Mouse (Mus musculus) gastrocnemius, postnatal 36 days (tissue): ENCODE measurements around the gene Arl14ep. TPM values are rescaled to one million over a fixed set of nuclear protein-coding genes. Genes with fewer than 3 reads are reported as not detected.
"Not testable (repeated sequence)": the region's sequence is repeated elsewhere in the genome, so short reads cannot be mapped to it uniquely, and the experiment has no call there.

Experiments
- DNase-seq, 2 experiments: peaks; one replicate each; pipeline ENCODE4 v3.0.0; 2022
- intact Hi-C: fragments of 180-260 bp; cut with DNase I; formaldehyde crosslinking; loops from one replicate; pipeline ENCODE4 v1.15.1; 2025
- long read RNA-seq, 2 experiments: library from polyadenylated mRNA; stranded (forward); transcript quantifications; one replicate each; pipeline ENCODE4 v2.0.0; 2021
- total RNA-seq, 2 experiments: library from RNA; stranded (reverse); gene quantifications; 2 replicates each; pipeline ENCODE4 v1.2.3; 2021

Gene Arl14ep
- total RNA-seq, result 1 to 10 TPM; 5.5 to 6.7 TPM
- long read RNA-seq, experiment 1, partial matches to known transcripts, result 4 of 7 reads
- long read RNA-seq, experiment 1, other reads (novel, unspliced or antisense), result 2 of 7 reads
- long read RNA-seq, experiment 2, partial matches to known transcripts, result 4 of 6 reads
- long read RNA-seq, experiment 2, other reads (novel, unspliced or antisense), result 1 of 6 reads

DNA sequence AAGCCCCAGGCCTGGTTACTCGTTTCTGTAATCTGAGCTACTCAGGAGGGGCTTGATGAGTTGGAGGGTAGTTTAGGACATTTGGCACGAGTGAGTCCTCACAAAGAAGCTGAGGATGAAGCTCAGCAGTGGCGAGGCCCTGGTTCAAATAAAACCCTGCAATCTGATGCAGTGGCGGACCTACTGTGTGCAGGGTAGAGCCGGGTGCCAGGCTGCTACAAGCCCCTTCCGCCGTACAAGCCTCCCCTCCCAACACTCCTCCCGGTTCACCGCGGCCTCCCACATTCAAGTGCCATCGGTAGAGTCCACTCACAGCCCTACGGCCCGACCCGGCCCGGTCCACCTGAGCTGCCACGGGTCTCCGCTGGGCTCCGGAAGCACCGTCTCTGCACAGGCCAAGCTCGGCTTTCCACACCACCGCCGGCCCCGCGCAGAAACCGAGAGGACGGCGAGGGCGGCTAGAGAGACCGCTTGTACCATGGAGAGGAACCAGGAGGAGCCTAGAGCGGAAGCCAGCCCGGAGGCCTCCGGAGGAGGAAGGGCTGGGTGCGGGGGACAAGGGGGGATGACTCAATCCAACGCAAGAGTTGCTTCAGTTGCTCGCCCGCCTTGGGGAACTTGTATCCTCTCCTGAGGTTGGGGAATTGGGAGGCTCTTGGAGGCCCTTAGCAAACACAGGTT is at the start of gene Arl14ep:
Gene Arl14ep, minus strand, starts transcription at position 466 of the 681 bp plus-strand sequence.
- peak; percentile 75 for DNase-seq
- intact Hi-C loops, result no loop called here

DNA sequence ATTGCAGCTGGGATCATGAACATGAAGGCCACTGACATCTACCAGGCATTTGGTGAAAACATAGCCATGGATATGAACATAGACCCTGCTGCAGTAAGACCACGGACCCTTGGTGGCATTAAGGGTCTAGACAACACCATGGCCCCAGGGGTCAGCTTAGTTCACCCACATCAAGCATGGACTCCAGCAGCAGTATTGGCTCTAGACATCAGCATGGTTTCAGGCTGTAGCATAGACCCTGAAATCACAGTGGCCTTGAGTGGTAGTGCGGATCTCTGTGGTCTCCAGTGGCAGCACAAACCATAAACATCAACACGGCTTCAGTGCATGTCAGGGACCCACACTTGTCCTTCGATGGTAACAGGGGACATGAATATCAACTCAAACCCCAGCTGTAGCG is 48.5 kb upstream of the Arl14ep start:
- intact Hi-C loops, result no loop called here
- no peak for DNase-seq

DNA sequence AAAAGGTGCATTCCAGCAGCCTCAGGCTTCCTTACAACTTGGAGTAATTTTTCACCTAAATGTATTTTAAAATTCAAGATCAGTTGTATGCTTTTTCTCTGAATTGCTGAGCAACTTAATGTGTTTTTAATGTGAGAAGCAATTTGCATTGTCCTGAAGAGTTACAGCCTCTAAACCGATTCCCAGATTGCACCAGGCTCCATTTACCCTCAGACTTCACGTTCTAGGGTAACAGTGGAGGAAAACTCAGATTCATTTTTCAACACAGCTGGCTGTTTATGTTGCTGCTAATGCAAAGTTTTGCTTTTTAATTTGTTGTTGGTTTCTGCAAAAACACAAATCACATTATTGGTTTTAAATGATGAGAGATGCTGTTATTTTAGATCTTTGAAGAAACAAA is 45.1 kb upstream of the Arl14ep start:
- intact Hi-C loops, result no loop called here
- DNase-seq, result no peak

DNA sequence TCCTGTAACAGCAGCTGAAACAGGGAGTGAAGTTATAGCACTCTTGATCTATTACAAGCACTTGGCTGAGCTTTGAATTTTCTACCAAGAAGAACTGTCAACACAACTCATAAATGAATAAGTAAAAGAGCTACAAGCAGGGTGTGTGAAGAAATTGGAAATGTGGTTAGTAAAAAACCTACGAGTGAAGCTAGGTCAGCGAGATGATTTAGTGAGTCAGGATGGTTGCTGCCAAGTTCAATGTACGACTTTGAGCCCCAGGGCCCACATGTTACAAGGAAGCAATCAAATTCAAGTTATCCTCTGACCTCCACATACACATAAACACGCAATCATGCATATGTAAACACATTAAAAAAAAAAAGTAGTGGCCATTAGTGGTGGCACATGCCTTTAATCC is 38.9 kb upstream of the Arl14ep start:
- DNase-seq, result no peak
- intact Hi-C loops, result no loop called here

DNA sequence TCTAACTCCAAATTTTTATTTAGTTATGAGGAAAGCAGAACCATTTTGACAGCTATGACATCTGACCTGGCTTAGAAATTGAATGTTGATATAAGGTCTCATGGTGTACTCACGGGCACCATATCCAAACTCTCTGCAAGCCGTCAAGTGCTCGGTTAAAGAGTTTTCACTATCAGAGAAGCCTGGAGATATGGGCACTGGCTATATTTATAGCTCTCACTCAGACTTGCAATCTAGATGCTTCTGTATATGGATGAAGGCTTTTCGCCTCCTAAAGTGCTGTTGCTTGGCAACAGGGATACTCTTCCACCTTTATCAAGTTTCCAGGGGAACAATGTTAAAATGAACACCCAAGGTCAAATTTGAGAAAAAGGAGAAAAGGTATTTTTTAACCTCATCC is 38.1 kb upstream of the Arl14ep start:
- intact Hi-C loops, result no loop called here
- DNase-seq, result no peak

DNA sequence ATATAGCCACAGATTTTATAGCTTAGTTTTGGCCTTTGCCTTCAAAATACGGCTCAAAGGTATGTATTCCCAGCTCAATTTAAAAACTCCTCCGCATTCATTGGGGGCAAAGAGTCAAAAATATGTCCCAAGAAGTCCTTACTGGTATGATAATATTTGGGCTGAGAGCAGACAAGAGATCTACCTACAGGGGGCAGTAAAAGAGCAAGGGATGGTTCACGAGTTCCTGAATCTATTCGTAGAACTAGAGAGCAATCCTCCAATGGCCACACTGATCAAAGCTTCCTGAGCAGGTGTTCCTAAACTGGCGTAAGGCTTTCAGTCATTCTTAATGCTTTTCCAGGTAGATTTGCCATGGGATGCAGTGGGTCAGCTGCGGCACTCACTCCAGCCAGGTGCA is 35.9 kb upstream of the Arl14ep start:
- no peak for DNase-seq
- intact Hi-C loops, result no loop called here

DNA sequence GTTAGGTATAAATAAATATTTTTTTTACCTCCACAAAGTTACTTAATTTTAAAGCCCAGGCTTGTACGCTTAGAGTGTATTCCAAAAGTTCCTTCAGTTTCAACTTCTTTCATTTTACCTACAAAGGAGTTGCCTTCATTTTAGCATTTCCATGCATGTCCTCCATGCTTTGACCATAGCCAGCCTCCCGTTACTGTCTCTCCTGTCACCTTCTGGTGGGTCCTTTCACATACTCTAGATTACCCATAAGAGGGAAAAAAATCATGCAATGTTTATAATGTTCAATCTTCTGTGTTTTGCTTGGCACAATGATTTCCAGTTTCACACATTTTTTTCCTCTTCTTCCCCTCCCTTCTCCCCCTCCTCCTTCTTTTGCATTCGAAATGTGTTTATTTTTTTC is 32.2 kb upstream of the Arl14ep start:
- no peak for DNase-seq
- intact Hi-C loops, result no loop called here

DNA sequence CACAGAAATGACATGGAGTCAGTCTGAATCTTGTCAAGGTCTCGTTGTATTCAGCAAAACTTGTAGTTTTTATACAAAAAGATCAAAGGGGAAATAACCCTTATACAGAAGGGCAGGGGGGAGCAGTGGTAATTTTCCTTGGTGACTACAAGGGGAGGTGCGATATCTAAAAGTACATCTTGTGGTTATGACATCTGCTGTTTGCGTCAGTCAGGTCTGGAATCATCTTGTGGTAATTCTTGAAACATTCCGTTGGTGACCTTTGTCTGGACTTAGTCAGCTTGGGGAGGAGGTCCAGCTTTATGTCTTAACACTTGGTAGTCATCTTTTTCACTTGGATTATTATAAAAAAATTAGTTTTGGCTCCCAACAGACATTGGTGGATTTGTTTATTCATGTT is 31.7 kb upstream of the Arl14ep start:
- intact Hi-C loops, DNase-seq: not testable (repeated sequence)

DNA sequence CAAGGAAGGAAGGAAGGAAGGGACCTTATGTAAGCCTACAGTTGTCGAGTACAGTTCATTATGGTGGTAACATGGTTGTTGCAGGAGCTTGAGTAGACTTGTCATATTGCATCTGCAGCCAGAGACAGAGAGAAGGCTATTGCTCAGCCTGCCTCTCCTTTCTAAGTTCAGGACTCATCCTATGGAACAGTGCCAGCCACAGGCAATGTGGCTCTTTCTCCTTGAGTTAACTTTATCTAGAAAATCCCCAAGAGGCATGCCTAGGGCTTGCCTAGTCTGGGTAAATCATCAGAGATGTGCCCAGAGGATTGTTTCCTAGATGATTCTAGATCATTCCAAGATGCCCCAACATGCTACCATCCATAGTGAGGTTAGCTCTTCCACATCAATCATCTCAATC is 17.0 kb upstream of the Arl14ep start:
- intact Hi-C loops, result no loop called here
- no peak for DNase-seq

DNA sequence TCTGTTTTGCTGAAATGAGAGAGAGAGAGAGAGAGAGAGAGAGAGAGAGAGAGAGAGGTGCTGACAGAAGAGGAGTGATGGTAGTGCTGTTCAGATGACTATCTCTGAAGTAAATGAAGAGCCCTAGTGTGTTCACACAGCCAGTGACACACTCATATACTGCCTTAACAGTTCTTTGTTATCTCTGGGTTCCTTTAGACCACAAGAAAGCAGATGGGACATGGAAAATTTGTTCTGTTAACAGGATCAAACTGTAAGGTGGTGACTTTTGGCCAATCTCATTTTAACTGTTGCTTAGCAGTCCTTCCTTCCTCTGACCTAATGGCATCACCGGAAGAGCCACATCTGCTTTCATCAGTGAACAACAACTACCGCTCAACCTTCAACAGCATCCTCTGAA is 10.7 kb upstream of the Arl14ep start:
- DNase-seq, result no peak
- intact Hi-C loops, result no loop called here

DNA sequence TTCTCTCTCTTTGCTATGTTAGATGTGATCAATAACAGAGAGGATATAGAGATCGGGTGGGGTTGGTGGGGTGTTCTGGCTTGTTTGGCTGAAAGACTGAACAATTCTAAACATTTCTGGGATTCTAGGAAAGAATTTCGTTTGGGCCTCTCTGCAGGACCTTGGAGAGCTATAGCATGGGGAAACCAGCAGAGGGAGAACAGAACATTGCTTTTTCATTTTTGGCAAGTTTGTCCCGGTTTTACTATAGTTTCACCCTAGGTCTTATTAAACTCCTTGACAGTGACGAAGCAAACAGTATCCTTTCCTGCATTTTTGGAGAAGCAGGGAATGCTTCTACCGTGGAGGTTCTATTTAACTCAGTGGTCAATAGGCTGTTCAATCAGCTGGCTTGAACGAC is 8.3 kb upstream of the Arl14ep start:
- DNase-seq, result no peak
- intact Hi-C loops, result no loop called here

DNA sequence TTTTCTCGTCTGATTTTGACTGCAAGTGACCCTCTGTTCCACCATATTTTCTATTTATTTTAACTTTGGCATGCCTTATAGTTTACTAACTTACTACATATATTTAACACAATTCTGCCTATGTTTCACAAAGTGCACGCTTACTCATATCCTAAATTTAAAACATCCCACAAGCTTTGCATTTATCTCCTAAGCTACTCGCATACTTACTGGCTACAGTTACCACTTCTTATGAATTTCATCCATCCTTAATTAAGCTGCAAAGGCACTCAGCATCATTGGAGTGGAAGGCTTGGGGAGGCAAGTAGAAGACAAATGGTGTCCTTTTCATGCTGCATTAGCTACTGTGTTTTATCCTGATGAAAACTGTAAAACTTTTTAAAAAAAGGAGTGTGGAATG is 2.2 kb upstream of the Arl14ep start:
- DNase-seq, result no peak
- intact Hi-C loops, result no loop called here

DNA sequence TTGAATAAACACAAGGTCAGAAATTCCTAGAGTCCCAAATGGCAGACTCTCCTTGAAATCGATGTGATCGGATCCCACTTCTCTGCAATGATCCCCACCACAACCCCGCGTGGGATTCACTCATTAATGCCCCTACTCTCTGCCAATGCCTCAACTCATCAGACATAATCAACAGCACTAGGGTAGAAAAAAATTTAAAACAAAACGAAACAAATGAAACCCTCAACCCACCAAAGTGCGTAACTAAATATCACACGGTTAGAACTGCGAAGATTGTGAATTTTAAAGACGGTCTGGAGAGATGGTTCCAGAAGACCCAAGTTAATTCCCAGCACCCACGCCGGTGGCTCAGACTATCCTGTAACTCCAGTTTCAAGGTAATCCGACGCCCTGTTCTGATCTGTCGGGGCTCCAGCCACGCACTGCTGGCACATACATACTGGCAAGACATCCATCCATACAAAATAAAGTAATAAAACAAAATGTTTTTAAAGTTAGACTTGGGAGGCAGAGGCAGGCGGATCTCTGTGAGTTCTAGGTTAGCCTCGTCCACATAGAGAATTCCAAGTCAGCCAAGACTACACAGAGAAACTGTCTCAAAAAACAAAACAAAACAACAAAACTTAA is 779 bp downstream of the Arl14ep start:
- DNase-seq, result no peak
- intact Hi-C loops, result no loop called here

DNA sequence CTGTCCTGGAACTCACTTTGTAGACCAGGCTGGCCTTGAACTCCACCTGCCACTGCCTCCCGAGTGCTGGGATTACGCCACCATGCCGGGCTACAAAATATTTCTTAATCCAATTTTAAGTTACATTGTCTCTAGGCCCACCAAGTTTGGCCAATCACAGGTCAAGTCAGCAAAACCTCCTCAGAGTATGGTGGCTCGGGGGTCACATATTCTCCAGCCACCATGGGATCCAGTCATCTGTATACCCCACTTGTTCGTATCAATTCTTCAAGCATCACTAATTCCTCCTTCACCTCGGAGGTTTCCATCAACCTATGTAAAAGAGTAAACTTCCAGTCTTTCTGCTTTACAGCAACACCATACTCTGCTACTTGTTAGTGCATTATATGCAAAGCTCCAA is 1.4 kb downstream of the Arl14ep start:
- intact Hi-C loops, result no loop called here
- no peak for DNase-seq

DNA sequence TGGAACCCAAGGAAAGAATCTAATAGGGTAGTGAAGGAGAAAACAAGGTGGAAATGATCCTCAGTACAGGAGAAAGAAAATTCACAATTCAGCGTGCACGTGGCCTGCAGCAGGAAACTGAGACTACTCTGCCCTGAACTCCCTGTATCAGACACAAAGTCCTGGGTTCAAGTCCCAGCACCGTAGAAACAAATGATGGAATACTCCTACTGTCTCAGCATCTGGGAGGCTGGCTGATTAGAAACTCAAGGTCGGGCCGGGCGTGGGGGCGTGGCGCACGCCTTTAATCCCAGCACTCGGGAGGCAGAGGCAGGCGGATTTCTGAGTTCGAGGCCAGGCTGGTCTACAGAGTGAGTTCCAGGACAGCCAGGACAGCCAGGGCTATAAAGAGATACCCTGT is 3.3 kb downstream of the Arl14ep start:
- intact Hi-C loops, result no loop called here
- DNase-seq, result no peak

DNA sequence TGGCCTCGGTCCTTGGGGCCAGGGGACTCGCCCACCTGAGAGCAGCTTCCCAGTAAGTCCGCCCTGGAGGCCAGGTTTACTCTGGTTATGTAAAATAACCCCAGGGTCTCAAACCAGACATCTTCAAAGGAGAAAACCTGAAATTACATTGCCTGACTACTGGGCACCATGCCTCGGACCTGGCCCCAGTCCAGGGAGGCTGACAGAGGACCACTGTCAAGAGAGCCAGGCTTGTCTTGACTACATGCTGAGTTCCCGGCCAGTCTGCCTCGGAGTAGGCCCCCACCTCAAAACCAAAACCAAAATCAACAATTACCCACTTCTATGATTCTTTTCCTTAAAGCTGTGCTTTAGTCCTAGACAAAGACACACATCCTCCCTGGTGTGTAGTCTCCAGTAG is 5.9 kb downstream of the Arl14ep start:
- intact Hi-C loops, result no loop called here
- DNase-seq, result no peak

DNA sequence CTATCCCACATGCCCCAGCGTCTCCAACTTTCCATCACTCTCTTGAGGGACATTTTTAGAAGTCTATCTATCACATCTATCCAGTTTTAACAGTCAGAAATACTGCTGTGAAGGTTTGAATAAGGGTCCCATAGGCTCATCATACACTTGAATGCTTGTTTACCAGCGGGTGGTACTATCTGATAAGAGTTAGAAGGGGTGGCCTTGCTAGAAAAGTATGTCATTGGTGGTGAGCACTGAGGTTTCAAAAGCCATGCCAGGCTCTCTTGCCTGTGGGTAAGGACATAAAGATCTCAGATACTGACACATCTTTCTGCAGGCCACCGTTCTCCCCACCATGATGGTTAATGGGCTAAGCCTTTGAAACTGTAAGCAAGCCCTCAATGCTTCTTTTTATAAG is 10.7 kb downstream of the Arl14ep start:
- DNase-seq, result no peak
- intact Hi-C loops, result no loop called here

DNA sequence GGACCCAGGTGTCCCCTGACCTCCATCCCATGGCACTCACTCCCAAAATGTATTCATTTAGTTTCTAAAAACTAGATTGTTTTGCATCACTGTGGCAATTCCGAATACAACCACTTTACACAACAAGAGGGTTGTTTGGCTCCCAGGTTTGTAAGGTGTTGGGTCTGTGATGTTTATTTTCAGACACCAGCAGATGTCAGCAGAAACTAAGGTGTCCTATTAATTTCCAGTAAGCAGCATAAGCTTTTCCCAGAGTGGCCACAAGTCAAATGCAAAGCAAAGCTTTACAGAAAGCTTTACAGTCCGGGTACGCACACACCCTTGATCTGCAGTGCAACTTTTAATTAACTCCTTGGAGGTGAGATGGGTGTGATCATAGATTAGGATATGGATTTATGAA is 12.6 kb downstream of the Arl14ep start:
- intact Hi-C loops, result no loop called here
- no peak for DNase-seq

DNA sequence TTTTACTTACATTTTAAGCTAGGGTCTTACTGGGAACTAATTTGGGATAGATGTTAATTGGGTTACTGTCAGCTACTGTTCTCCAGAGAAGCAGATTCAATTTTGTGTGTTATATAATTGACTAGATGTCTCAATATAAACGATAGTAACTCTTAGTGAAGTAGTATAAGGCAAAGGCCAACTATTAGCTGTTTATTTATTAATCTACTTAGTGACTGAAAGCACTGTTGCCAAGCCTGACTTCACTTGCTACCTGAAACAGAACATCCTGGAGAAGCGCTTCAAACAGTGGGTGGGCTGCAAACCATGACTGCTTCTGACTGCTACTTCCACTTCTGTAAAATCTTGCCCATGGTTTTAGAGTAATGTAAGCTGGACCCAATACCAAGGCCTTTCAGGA is 13.2 kb downstream of the Arl14ep start:
- DNase-seq, result no peak
- intact Hi-C loops, result no loop called here

DNA sequence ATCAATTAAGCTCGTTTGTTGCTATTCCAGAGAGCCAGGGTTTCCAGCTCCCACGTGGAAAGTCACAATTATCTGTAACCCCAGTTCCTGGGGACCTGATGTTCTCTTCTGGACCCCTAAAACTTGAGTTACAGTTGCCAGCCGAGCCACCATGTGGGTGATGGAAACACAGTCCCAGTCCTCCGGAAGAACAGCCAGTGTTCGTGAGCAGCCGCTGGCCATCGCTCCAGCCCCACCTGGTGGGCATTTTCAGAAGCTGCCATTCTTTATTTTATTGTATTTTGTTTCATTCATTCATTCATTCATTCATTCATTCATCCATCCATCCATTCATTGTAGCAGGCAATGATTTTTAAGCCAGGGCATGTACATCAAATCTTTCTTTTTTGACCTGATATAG is 14.0 kb downstream of the Arl14ep start:
- DNase-seq, result no peak
- intact Hi-C loops, result no loop called here

DNA sequence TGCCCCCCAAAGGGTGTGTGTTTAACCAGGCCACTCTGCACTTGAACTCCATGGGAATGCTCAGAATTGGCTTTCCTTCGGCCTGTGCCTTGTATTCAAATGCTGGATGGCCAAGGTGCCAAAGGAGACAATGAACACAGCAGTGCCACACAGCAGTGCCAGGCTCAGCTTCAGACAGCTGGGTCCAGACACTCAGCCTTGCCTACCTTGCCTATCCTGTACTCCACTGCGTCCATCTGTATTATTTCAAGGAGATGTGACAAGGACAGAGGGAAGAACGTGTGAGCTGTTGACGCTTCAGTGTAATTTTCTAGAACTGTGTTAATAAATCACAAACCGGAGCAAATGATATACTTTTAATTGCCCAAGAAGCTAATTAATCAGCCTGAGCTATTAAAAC is 14.8 kb downstream of the Arl14ep start:
- intact Hi-C loops, result loop anchor here (10.0 kb wide), 1 partner anchor 265 kb away; the partner anchor contains the start of gene Mpped2
- DNase-seq, result no peak

DNA sequence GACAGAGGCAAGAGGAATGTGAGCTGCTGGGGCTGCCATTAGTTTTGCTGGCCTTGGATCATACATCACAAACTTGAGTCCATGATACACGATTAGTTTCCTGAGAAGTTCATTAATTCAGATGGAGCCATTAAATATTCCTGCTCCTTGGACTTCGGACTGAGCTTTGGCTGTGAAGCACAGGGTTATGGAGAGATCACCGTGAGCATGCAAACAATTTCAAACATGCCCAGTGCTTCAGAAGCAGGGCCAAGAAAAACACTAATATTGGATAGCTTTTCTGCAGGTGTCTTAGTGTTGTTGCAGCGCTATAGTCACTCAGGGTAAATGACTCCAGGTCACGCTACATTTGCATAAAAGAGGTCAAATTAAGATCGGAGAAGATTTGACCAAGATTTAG is 15.3 kb downstream of the Arl14ep start:
- no peak for DNase-seq
- intact Hi-C loops, result loop anchor here (10.0 kb wide), 1 partner anchor 264 kb away; the partner anchor contains the start of gene Mpped2
